Mouse (Mus musculus) brain, embryonic 14.5 days (tissue): ENCODE measurements at regions not wholly inside any gene's neighbourhood (a gene's known extent, or its start where the extent isn't known, plus 50 kb on each side); places are given as distances from the start of the nearest gene placed in this dataset.

Source experiments
- CTCF ChIP-seq: fragments of 200-500 bp; IDR thresholded peaks from 2 replicates; pipeline ENCODE4 v1.5.1; 2012; ENCODE audit warnings: inconsistent platforms, mild to moderate bottlenecking, moderate library complexity, borderline replicate concordance; ENCODE audit not compliant: insufficient read depth, insufficient read length; ENCODE audit errors: extremely low read depth
- POLR2A ChIP-seq: fragments of 200-500 bp; IDR thresholded peaks from 2 replicates; pipeline ENCODE4 v1.6.1; 2012; ENCODE audit warnings: mild to moderate bottlenecking, inconsistent platforms, borderline replicate concordance; ENCODE audit not compliant: poor library complexity, insufficient read depth, insufficient read length, severe bottlenecking; ENCODE audit errors: extremely low read depth

DNA sequence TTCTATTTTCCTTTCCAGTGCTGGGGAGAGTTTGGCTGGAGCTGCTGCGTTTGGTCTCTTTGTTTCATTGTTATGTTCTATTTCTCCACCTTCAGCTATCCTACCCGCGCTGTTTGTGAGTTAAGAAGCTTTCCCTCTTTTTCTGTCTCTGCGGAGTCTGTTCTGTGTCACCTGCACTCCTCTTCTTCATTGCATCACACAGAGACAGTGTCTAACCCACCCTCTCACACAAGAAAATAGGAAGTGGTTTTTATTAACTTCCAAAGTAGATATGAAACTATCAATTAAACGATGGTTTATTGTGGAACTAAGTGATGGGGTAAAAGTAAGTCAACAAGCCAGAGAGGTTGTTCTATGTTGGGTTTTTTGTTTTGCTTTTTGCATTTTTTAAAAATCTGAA is 64.9 kb upstream of the Olig3 start:
- no peak for TF ChIP-seq CTCF
- TF ChIP-seq POLR2A, result no peak
